ENCODE assay signal across 25 mouse cellular contexts in genomic region chr14:118685572-118685971, GRCm38 (mm10).
"Had no signal": no experiment of that assay in that cellular context is flagged by ENCODE, and none has a peak within 500 bp of the region (broad histone marks: within the 10 kb centered on the region; RNA-seq: fewer than 3 reads in every experiment).

No protein-coding gene starts in this region.

- H3K27ac ChIP-seq: gastrocnemius, adult 2 months; heart, adult 2 months; heart, embryonic 13.5 days; heart, embryonic 15.5 days; hindbrain, embryonic 13.5 days; hindbrain, embryonic 15.5 days; hindbrain, postnatal 0 days; layer of hippocampus, adult 2 months; left cerebral cortex, adult 2 months; liver, embryonic 13.5 days had no signal

- H3K9ac ChIP-seq: heart, embryonic 13.5 days; heart, embryonic 15.5 days; hindbrain, embryonic 13.5 days; hindbrain, embryonic 15.5 days; limb, embryonic 12.5 days; liver, embryonic 13.5 days had no signal

- H3K27me3 ChIP-seq: heart, embryonic 13.5 days; heart, embryonic 15.5 days; hindbrain, embryonic 13.5 days; hindbrain, embryonic 15.5 days; limb, embryonic 12.5 days; liver, embryonic 13.5 days had no signal

- H3K4me2 ChIP-seq: heart, embryonic 11.5 days; heart, embryonic 13.5 days; heart, embryonic 15.5 days; hindbrain, embryonic 13.5 days; hindbrain, embryonic 15.5 days; limb, embryonic 12.5 days; liver, embryonic 11.5 days; liver, embryonic 13.5 days had no signal

- H3K36me3 ChIP-seq: heart, embryonic 13.5 days; heart, embryonic 15.5 days; hindbrain, embryonic 13.5 days; hindbrain, embryonic 15.5 days; limb, embryonic 10.5 days; limb, embryonic 12.5 days; liver, embryonic 13.5 days had no signal

- ATAC-seq: hindbrain, postnatal 0 days; intestine, postnatal 0 days had no signal

- H3K9me3 ChIP-seq: heart, embryonic 13.5 days; heart, embryonic 15.5 days; hindbrain, embryonic 13.5 days; hindbrain, embryonic 15.5 days; limb, embryonic 10.5 days; limb, embryonic 12.5 days; liver, embryonic 13.5 days had no signal

- DNase-seq: gastrocnemius, adult 2 months; gastrocnemius, postnatal 10 days; gastrocnemius, postnatal 25 days; heart, adult 11 months; heart, adult 2 months; heart, postnatal 14 days; heart, postnatal 36 days; kidney, adult 18-20 months; kidney, adult 8-10 months; kidney, postnatal 14 days; kidney, postnatal 36 days; liver; liver, embryonic 13.5 days had no signal

- H3K4me3 ChIP-seq: gastrocnemius, adult 2 months; heart, adult 2 months; heart, embryonic 13.5 days; heart, embryonic 15.5 days; hindbrain, embryonic 13.5 days; hindbrain, embryonic 15.5 days; layer of hippocampus, adult 2 months; left cerebral cortex, adult 2 months; limb, embryonic 10.5 days; limb, embryonic 12.5 days; liver, embryonic 13.5 days had no signal
